Mouse (Mus musculus): ENCODE data around the gene Mmp23. TPM values are rescaled to one million over a fixed set of nuclear protein-coding genes. Genes with fewer than 3 reads are reported as not detected.

Mmp23 gene
- polyA plus RNA-seq (2021; fragmentation: Nextera tagmentation) = 0.45 and 0.87 TPM in 2 replicates
- long read RNA-seq, experiment 1 = 0 reads
- long read RNA-seq, experiment 2, partial matches to known transcripts = 1 of 2 reads
- long read RNA-seq, experiment 2, other reads (novel, unspliced or antisense) = 1 of 2 reads

GRCm38 (mm10) chr4:155653086-155653450 lies at the start of gene Mmp23:
Mmp23 (minus strand) TSS chr4:155653384.

DNA sequence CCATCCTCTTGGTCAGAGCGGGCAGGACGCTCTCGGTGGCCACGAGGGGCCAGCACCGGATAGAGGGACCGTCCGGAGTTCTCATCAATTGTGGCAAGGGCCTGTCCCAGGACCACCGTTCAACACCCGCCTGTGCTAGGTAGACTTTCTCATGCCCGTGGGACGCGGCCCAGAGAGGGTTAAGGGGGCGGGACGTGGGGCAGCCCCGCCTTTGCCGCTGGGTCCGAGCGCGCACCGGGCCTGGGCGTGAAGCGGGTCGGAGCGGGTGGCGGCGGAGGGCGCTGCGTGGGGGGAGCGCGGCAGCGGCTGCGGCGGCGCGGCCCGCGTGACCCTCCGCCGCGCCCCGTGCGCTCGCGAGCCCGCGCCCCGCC lies 40.9 kb upstream of the Mmp23 start, which contains the start of gene Fndc10:
Gene Fndc10, plus strand, starts transcription at position 232 of the 371 bp plus-strand sequence.

GRCm38 (mm10) chr4:155668689-155669597 lies 15.8 kb upstream of the Mmp23 start, which contains the start of gene Mib2:
Mib2 (minus strand) TSS chr4:155669198.

GRCm38 (mm10) chr4:155645308-155645707 lies 7.9 kb downstream of the Mmp23 start, which contains the start of gene Gm10563:
Gm10563 (minus strand) TSS chr4:155645408.

GRCm38 (mm10) chr4:155624338-155625291 lies 28.6 kb downstream of the Mmp23 start, which contains the start of gene Cdk11b:
Cdk11b (plus strand) TSS chr4:155624854.

DNA sequence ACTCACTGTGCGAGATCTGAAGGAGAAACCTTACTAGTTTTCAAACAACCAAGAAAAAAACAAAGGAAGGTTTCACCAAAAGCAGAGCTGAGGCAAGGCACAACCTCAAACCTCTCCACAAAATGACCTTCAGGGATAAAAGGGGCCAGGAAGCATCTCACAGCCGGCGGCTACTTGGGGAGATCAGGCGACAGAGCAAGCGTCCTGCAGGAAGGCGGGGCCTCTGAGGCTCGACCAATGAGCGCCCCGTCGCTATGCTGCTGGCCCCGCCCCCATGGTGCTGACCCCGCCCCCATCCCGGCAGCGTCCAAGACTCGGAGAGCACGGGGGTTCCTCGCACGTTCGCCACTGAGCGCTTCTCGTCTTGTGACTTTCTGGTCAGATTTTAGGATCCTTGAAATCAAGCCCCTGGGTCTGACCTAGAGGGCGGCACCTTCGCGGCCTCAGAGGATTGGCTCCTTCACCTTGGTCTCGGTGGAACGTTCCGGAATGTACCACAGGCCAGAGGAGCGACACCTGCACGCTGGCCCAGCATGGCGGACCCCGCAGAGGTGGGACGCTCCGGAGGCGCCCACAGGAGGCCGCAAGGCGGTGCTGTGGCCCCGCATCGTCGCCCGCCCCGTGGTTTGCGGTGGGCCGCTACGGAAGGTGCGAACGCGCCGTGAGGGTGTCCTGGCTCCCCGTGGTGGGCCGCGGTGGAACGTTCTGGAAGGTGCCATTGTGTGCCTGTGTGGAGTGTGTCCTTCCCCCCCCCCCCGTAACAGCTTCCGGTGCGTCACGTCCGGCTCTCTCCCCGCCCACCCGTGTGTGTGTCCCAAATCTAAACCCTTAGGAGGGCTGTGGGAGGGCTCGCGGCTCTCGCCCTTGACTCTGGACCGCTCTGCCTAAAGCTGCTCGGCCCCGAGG lies 51.8 kb downstream of the Mmp23 start, which contains the start of gene Slc35e2:
Gene Slc35e2, plus strand, starts transcription at position 326 of the 906 bp plus-strand sequence.

Other genes starting within 250 kb of the Mmp23 start
- 5.1 and 5.3 TPM in 2 replicates for gene Cfap74, start 244.2 kb downstream of the Mmp23 start, polyA plus RNA-seq (2021; fragmentation: Nextera tagmentation)
- 7.6 and 8.3 TPM in 2 replicates for gene Tmem52, start 184.3 kb downstream of the Mmp23 start, polyA plus RNA-seq (2021; fragmentation: Nextera tagmentation)
- 837 and 1,392 TPM in 2 replicates for gene Gnb1, start 162.0 kb downstream of the Mmp23 start, polyA plus RNA-seq (2021; fragmentation: Nextera tagmentation)
- gene Nadk, start 91.0 kb downstream of the Mmp23 start, polyA plus RNA-seq (2021; fragmentation: Nextera tagmentation) = 58.4 and 62.6 TPM in 2 replicates
- 26.4 and 31.2 TPM in 2 replicates for gene Slc35e2, start 52.0 kb downstream of the Mmp23 start, polyA plus RNA-seq (2021; fragmentation: Nextera tagmentation)
- 35.4 and 39.2 TPM in 2 replicates for gene Cdk11b, start 28.5 kb downstream of the Mmp23 start, polyA plus RNA-seq (2021; fragmentation: Nextera tagmentation)
- gene Gm10563, start 8.0 kb downstream of the Mmp23 start, polyA plus RNA-seq (2021; fragmentation: Nextera tagmentation) = not detected in 2 replicates
- 14.8 and 16.5 TPM in 2 replicates for gene Mib2, start 15.8 kb upstream of the Mmp23 start, polyA plus RNA-seq (2021; fragmentation: Nextera tagmentation)
- gene Fndc10, start 41.0 kb upstream of the Mmp23 start, polyA plus RNA-seq (2021; fragmentation: Nextera tagmentation) = 10.0 and 11.8 TPM in 2 replicates
- gene Ssu72, start 51.4 kb upstream of the Mmp23 start, polyA plus RNA-seq (2021; fragmentation: Nextera tagmentation) = 201 and 210 TPM in 2 replicates
- gene Tmem240, start 81.4 kb upstream of the Mmp23 start, polyA plus RNA-seq (2021; fragmentation: Nextera tagmentation) = 2.4 and 2.9 TPM in 2 replicates
- gene Atad3a, start 107.7 kb upstream of the Mmp23 start, polyA plus RNA-seq (2021; fragmentation: Nextera tagmentation) = 28.5 and 32.9 TPM in 2 replicates
- gene Vwa1, start 121.3 kb upstream of the Mmp23 start, polyA plus RNA-seq (2021; fragmentation: Nextera tagmentation) = 14.0 and 15.3 TPM in 2 replicates
- 10.0 and 10.7 TPM in 2 replicates for gene Tmem88b, start 132.5 kb upstream of the Mmp23 start, polyA plus RNA-seq (2021; fragmentation: Nextera tagmentation)
- 0.19 TPM in 1 of 2 replicates, not detected in the other for gene Ankrd65, start 137.1 kb upstream of the Mmp23 start, polyA plus RNA-seq (2021; fragmentation: Nextera tagmentation)
- 367 and 368 TPM in 2 replicates for gene Mrpl20, start 149.5 kb upstream of the Mmp23 start, polyA plus RNA-seq (2021; fragmentation: Nextera tagmentation)
- 23.5 and 25.2 TPM in 2 replicates for gene Ccnl2, start 159.1 kb upstream of the Mmp23 start, polyA plus RNA-seq (2021; fragmentation: Nextera tagmentation)
- gene Aurkaip1, start 177.9 kb upstream of the Mmp23 start, polyA plus RNA-seq (2021; fragmentation: Nextera tagmentation) = 269 and 273 TPM in 2 replicates
- 6.7 and 11.4 TPM in 2 replicates for gene Mxra8, start 186.3 kb upstream of the Mmp23 start, polyA plus RNA-seq (2021; fragmentation: Nextera tagmentation)
- 4.7 TPM in 2 replicates for gene Dvl1, start 194.0 kb upstream of the Mmp23 start, polyA plus RNA-seq (2021; fragmentation: Nextera tagmentation)
- 0.05 and 0.08 TPM in 2 replicates for gene Tas1r3, start 210.0 kb upstream of the Mmp23 start, polyA plus RNA-seq (2021; fragmentation: Nextera tagmentation)
- 14.0 and 15.0 TPM in 2 replicates for gene Cptp, start 216.1 kb upstream of the Mmp23 start, polyA plus RNA-seq (2021; fragmentation: Nextera tagmentation)
- 35.4 and 38.5 TPM in 2 replicates for gene Ints11, start 216.2 kb upstream of the Mmp23 start, polyA plus RNA-seq (2021; fragmentation: Nextera tagmentation)
- 45.2 and 57.4 TPM in 2 replicates for gene Pusl1, start 238.4 kb upstream of the Mmp23 start, polyA plus RNA-seq (2021; fragmentation: Nextera tagmentation)
- gene Acap3, start 238.4 kb upstream of the Mmp23 start, polyA plus RNA-seq (2021; fragmentation: Nextera tagmentation) = 25.0 and 25.7 TPM in 2 replicates

All from layer of hippocampus, adult 6 months (tissue).